Mouse (Mus musculus) limb, embryonic 12.5 days (tissue): Measurements from ENCODE around the gene Ghrhr. TPM values are rescaled to one million over a fixed set of nuclear protein-coding genes. Genes with fewer than 3 reads are reported as not detected.
A peak's percentile ranks its signal among the peaks of the same experiment; 100 is the strongest.

Experiments used
- ATAC-seq: fragments of 200-750 bp; cut with Nextera tagmentation; 2 replicates; pipeline ENCODE4 v1.8.0; 2017; ENCODE audit warnings: low read depth, moderate TSS enrichment; ENCODE audit not compliant: insufficient number of reproducible peaks, insufficient read depth, low FRiP score, low TSS enrichment
- H3K27ac ChIP-seq: fragments of 300-500 bp; sonication (generic); 2 replicates; pipeline ENCODE4 v1.5.1; 2016; ENCODE audit warnings: mild to moderate bottlenecking, moderate library complexity
- H3K27me3 ChIP-seq: fragments of 300-500 bp; sonication (generic); 2 replicates; pipeline ENCODE4 v1.6.1; 2016; ENCODE audit warnings: mild to moderate bottlenecking, moderate library complexity
- H3K36me3 ChIP-seq: fragments of 300-500 bp; sonication (generic); 2 replicates; pipeline ENCODE4 v1.6.1; 2016; ENCODE audit warnings: mild to moderate bottlenecking, moderate library complexity
- H3K4me1 ChIP-seq: fragments of 300-500 bp; sonication (generic); replicated peaks from 2 replicates; pipeline ENCODE4 v1.6.1; 2016
- H3K4me2 ChIP-seq: fragments of 300-500 bp; sonication (generic); 2 replicates; pipeline ENCODE4 v1.6.1; 2016; ENCODE audit warnings: mild to moderate bottlenecking, moderate library complexity
- H3K4me3 ChIP-seq: fragments of 300-500 bp; sonication (generic); replicated peaks from 2 replicates; pipeline ENCODE4 v1.5.1; 2016; ENCODE audit warnings: mild to moderate bottlenecking
- H3K9ac ChIP-seq: fragments of 300-500 bp; sonication (generic); replicated peaks from 2 replicates; pipeline ENCODE4 v1.6.1; 2016; ENCODE audit warnings: mild to moderate bottlenecking, moderate library complexity
- H3K9me3 ChIP-seq: fragments of 300-500 bp; sonication (generic); 2 replicates; pipeline ENCODE4 v1.6.1; 2016; ENCODE audit warnings: mild to moderate bottlenecking, moderate library complexity
- WGBS: fragments of 180-500 bp; shearing (Covaris S2); methylation state at CpG from one replicate; pipeline ENCODE4 v1.1.7; 2016; 5-methylcytosine and 5-hydroxymethylcytosine counted together
- polyA plus RNA-seq: library from polyadenylated mRNA; unstranded; fragments of >200 nt; fragmentation: Nextera tagmentation; extraction: Ambion mirVana; gene quantifications from 2 replicates; pipeline ENCODE4 v1.2.1, GENCODE M21; 2016

Ghrhr gene
- polyA plus RNA-seq, 1 experiment from 2014 or later: not detected

GRCm38 (mm10) chr6:55418746-55419410 lies 42.8 kb downstream of the Ghrhr start:
- no peaks in the 10 kb centered on the region for H3K36me3 ChIP-seq
- H3K27me3 ChIP-seq: peaks cover 13% of the 10 kb centered on the region; the same call in 1 of the 2 replicates
- no peak overlapping the region for H3K9ac ChIP-seq
- H3K4me2 ChIP-seq: no peak overlapping the region
- ATAC-seq: no peak
- no peak overlapping the region for H3K4me3 ChIP-seq
- H3K4me1 ChIP-seq: no peaks in the 10 kb centered on the region
- 57% methylated on average over 2 of the region's 2 CpGs for WGBS
- no peak overlapping the region for H3K27ac ChIP-seq
- 0 out of 2 replicates have a peak, but pooled peaks cover 3% of the 10 kb centered on the region for H3K9me3 ChIP-seq

DNA sequence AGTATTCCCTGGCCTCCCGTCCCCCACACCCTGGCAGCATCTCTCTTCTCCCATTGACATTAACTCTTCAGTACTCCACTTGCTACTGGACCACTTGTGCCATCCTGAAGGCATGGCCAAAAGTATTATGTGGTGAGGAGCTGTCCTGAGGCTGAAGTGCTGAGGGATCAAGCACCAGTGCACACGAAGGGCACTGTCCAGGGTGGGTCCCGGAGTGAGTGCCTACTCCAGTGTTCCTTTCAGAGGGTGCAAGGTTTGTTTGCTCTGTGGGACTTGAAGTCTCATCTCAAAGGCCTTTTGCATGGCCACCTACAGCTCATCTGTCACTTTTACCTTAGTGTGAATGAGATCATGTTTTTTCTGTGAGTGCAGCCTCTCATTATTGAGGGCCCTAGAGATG lies 44.3 kb downstream of the Ghrhr start:
- Histone ChIP-seq H3K4me1 (no peaks in the 10 kb centered on the region), H3K9ac (no peak overlapping the region), H3K4me2 (no peak overlapping the region), H3K4me3 (no peak overlapping the region), H3K9me3 (0 out of 2 replicates have a peak, but pooled peaks cover 3% of the 10 kb centered on the region), H3K36me3 (no peaks in the 10 kb centered on the region), H3K27ac (no peak overlapping the region), H3K27me3 (peaks cover 14% of the 10 kb centered on the region; the same call in 1 of the 2 replicates)
- ATAC-seq: no peak
- 63% methylated on average over 3 of the region's 3 CpGs for WGBS

- no peak overlapping the region for H3K9ac ChIP-seq
- ATAC-seq: no peak
- WGBS: 55% methylated on average over 1 of the region's 1 CpGs
- peaks cover 14% of the 10 kb centered on the region; the same call in 1 of the 2 replicates for H3K27me3 ChIP-seq
- H3K4me1 ChIP-seq: no peaks in the 10 kb centered on the region
- no peak overlapping the region for H3K27ac ChIP-seq
- H3K4me3 ChIP-seq: no peak overlapping the region
- no peak overlapping the region for H3K4me2 ChIP-seq
- 0 out of 2 replicates have a peak, but pooled peaks cover 3% of the 10 kb centered on the region for H3K9me3 ChIP-seq
- H3K36me3 ChIP-seq: no peaks in the 10 kb centered on the region
These were observed 44.8 kb downstream of the Ghrhr start for GRCm38 (mm10) chr6:55420869-55421361.

DNA sequence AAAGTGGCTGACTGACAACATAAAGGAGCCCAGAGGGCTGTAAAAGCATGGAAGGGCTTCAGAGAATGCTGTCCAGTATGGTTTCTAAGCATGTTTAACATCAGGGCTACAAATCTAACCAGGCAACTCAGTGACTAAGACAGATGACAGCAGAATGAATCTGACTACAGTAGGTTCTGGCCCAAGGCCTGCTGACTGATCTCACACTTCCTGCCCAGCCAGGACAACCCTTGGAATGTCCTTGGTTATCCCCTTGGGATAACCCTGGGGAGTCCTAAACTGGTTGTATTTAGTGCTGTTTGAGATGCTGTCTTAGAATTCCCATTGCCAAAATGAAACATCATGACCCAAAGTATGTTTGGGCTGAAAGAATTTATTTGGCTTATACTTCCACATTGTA lies 56.0 kb downstream of the Ghrhr start:
- H3K4me2 ChIP-seq: no peak overlapping the region

DNA sequence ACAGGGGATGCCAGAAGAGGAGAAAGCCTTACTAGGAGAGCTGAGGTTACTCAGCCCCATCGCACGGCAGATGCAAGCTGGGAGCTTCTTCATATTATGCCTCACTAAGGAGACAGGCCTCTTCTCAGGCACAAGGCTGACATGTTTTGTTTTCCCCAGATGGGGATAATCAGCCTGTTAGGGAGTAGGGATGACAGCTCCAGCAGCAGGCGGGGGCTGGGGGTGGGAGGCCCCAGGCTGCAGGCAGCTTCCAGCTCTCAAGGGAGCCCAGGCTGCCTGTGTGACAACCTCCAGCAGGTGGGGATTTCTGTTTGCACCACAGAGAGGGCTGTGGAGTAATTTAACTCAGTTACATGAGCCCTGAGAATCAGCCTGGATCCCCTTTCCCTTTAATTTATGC lies 58.3 kb downstream of the Ghrhr start:
- ATAC-seq: 0 out of 2 replicates have a peak, but pooled peaks have one; percentile 31
- no peak overlapping the region for H3K27ac ChIP-seq
- no peak overlapping the region for H3K4me3 ChIP-seq
- no peaks in the 10 kb centered on the region for H3K9me3 ChIP-seq
- peaks cover 10% of the 10 kb centered on the region for H3K4me1 ChIP-seq
- H3K9ac ChIP-seq: 0 out of 2 replicates have a peak overlapping the region, but pooled peaks have one; percentile 31
- 26% methylated on average over 3 of the region's 3 CpGs for WGBS
- no peaks in the 10 kb centered on the region for H3K27me3 ChIP-seq
- no peak overlapping the region for H3K4me2 ChIP-seq
- no peaks in the 10 kb centered on the region for H3K36me3 ChIP-seq

More for the DNA sequence above, 56.0 kb downstream of the Ghrhr start:
- Histone ChIP-seq H3K9me3 (no peaks in the 10 kb centered on the region), H3K27ac (no peak overlapping the region), H3K36me3 (no peaks in the 10 kb centered on the region), H3K9ac (no peak overlapping the region), H3K4me1 (peaks cover 10% of the 10 kb centered on the region), H3K27me3 (no peaks in the 10 kb centered on the region), H3K4me3 (no peak overlapping the region)
- no peak for ATAC-seq

DNA sequence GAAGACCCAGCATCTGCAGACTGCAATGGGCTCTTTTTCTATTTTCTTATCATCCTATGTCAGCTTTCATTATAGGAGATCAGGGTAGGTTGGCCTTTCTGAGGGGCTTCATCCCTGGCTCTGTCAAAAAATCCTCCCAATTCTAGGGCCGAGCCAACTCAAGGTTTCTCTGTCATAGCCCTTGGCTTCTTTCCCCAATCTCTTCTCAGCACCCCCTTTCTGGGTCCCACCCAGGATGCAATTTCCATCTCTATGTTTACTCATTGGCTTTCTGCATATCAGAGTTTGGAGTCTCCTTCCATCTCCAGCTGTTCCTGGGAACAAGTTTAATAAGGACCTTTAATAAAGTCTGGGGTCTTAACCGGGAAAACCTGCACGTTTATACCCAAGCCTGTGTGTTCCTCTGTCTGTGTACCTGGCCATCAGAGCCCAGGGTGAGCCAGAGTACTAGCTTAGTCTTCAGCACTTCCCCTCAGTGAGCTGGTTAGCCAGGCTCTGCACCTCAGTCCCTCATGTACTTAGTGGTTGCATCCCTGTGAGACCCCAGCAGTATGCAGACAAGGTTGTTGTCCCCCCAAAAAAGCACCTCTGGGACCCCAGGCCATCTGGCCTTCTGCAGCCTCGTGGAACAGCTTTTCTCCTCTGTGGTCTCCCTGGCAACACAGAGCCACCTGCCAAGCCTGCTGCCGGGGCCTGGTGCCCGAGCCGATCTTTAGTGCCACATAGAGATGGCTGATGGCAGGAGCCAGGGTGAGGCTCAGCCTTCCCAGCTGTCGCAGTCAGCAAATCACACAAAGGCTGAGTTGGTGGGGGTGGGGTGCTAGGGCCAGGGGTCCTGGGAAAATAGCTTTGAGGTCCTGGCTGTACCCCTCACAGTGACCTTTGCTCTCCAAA lies 59.4 kb downstream of the Ghrhr start:
- H3K36me3 ChIP-seq: no peaks in the 10 kb centered on the region
- H3K4me2 ChIP-seq: no peak overlapping the region
- no peak for ATAC-seq
- no peak overlapping the region for H3K27ac ChIP-seq
- 55% methylated on average over 8 of the region's 8 CpGs for WGBS
- no peaks in the 10 kb centered on the region for H3K9me3 ChIP-seq
- no peak overlapping the region for H3K9ac ChIP-seq
- peaks cover 1% of the 10 kb centered on the region; the same call in 1 of the 2 replicates for H3K27me3 ChIP-seq
- no peak overlapping the region for H3K4me3 ChIP-seq
- H3K4me1 ChIP-seq: peaks cover 10% of the 10 kb centered on the region

- no peak overlapping the region for H3K4me3 ChIP-seq
- H3K4me2 ChIP-seq: no peak overlapping the region
- 50% methylated on average over 3 of the region's 3 CpGs for WGBS
- peaks cover 10% of the 10 kb centered on the region for H3K4me1 ChIP-seq
- no peak overlapping the region for H3K27ac ChIP-seq
- no peak overlapping the region for H3K9ac ChIP-seq
- no peaks in the 10 kb centered on the region for H3K36me3 ChIP-seq
- ATAC-seq: no peak
- no peaks in the 10 kb centered on the region for H3K9me3 ChIP-seq
- peaks cover 6% of the 10 kb centered on the region; the same call in 1 of the 2 replicates for H3K27me3 ChIP-seq
These were observed 61.8 kb downstream of the Ghrhr start for GRCm38 (mm10) chr6:55437919-55438318.

Other genes starting within 250 kb of the Ghrhr start
- gene Crhr2, start 243.3 kb upstream of the Ghrhr start, polyA plus RNA-seq: 0.09 TPM in 1 of 2 replicates, not detected in the other
- not detected in 2 replicates for gene Inmt, start 201.3 kb upstream of the Ghrhr start, polyA plus RNA-seq
- 15.2 and 19.2 TPM in 2 replicates for gene Mindy4, start 172.9 kb upstream of the Ghrhr start, polyA plus RNA-seq
- gene Aqp1, start 39.9 kb upstream of the Ghrhr start, polyA plus RNA-seq: 4.0 and 4.2 TPM in 2 replicates
- 1.0 and 1.2 TPM in 2 replicates for gene Adcyap1r1, start 75.7 kb downstream of the Ghrhr start, polyA plus RNA-seq